Mouse (Mus musculus) olfactory bulb, adult 2 months (tissue): ENCODE measurements around the gene 1110008P14Rik.

ENCODE experiments used
- CTCF ChIP-seq: fragments of 200-500 bp; IDR thresholded peaks from 2 replicates; pipeline ENCODE4 v1.5.1; 2012; ENCODE audit warnings: low read depth, mild to moderate bottlenecking, low read length, moderate library complexity; ENCODE audit not compliant: insufficient read depth
- POLR2A ChIP-seq: fragments of 200-500 bp; IDR thresholded peaks from 2 replicates; pipeline ENCODE4 v1.6.1; 2012; ENCODE audit warnings: mild to moderate bottlenecking, low read depth, low read length, moderate library complexity; ENCODE audit not compliant: insufficient read depth

DNA sequence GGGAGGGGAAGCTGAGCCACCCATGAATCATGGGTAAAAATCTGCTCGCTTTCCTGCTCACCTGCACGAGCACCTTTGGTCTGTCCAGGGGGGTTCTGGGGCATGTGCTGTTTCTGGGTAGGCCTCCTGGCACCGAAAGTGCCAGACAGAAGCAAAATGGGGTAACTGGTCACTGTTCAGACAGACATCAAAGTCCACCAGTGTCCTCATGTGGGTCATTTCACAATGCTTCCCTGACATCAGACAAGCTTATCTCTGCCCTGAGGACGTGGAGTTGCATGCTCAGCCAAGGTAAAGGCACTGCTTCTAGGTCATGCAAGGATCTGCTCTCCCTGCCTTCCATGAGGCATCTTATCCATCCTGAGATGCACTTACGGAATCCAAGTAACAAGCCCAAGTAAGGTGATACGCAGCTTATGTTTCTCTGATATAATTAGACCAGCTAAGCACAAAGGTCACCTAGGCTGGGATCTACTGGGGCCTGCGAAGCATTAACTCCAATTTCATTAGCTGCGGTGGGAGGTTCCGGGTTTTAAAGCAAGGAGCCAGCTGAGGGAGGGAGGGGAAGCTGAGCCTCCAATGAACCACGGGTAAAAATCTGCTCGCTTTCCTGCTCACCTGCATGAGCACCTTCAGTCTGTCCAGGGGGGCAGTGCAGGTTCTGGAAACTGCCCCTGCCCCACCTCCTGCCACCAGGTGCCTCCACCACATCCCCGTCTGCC is 36.9 kb upstream of the 1110008P14Rik start:
- no peak for TF ChIP-seq CTCF
- TF ChIP-seq POLR2A = no peak
